Mouse (Mus musculus) liver, embryonic 16.5 days (tissue): Measurements from ENCODE around the gene Unk. TPM values are rescaled to one million over a fixed set of nuclear protein-coding genes. Genes with fewer than 3 reads are reported as not detected.

Experiments
- ATAC-seq: fragments of 200-750 bp; cut with Nextera tagmentation; 2 replicates; pipeline ENCODE4 v1.8.0; 2017; ENCODE audit warnings: low read depth, mild to moderate bottlenecking, moderate number of reproducible peaks, moderate library complexity
- H3K27ac ChIP-seq: fragments of 300-500 bp; sonication (generic); 2 replicates; pipeline ENCODE4 v1.5.1; 2014; ENCODE audit warnings: mild to moderate bottlenecking, low read length
- H3K27me3 ChIP-seq: fragments of 300-500 bp; sonication (generic); 2 replicates; pipeline ENCODE4 v1.6.1; 2014; ENCODE audit warnings: low read depth, low read length, mixed read lengths; ENCODE audit not compliant: control insufficient read depth, insufficient read depth
- H3K36me3 ChIP-seq: fragments of 300-500 bp; sonication (generic); 2 replicates; pipeline ENCODE4 v1.6.1; 2014; ENCODE audit warnings: mild to moderate bottlenecking; ENCODE audit not compliant: control insufficient read depth, insufficient read depth
- H3K4me1 ChIP-seq: fragments of 300-500 bp; sonication (generic); 2 replicates; pipeline ENCODE4 v1.6.1; 2014; ENCODE audit warnings: low read depth, low read length, mixed read lengths; ENCODE audit not compliant: control insufficient read depth
- H3K4me2 ChIP-seq: fragments of 300-500 bp; sonication (generic); 2 replicates; pipeline ENCODE4 v1.6.1; 2014; ENCODE audit warnings: low read depth, low read length, mixed read lengths
- H3K4me3 ChIP-seq: fragments of 300-500 bp; sonication (generic); 2 replicates; pipeline ENCODE4 v1.5.1; 2014; ENCODE audit warnings: low read depth, mild to moderate bottlenecking, low read length
- H3K9ac ChIP-seq: fragments of 300-500 bp; sonication (generic); 2 replicates; pipeline ENCODE4 v1.6.1; 2014; ENCODE audit warnings: low read depth, low read length
- H3K9me3 ChIP-seq: fragments of 300-500 bp; sonication (generic); replicated peaks from 2 replicates; pipeline ENCODE4 v1.6.1; 2016; ENCODE audit warnings: low read length; ENCODE audit not compliant: control insufficient read depth
- WGBS: fragments of 180-500 bp; shearing (Covaris S2); extraction: QIAGEN DNeasy Blood & Tissue Kit; methylation state at CpG from one replicate; pipeline ENCODE4 v1.1.7; 2014; ENCODE audit not compliant: insufficient replicate concordance; 5-methylcytosine and 5-hydroxymethylcytosine counted together
- polyA plus RNA-seq: library from polyadenylated mRNA; unstranded; fragments of >200 nt; fragmentation: Nextera tagmentation; extraction: Ambion mirVana; gene quantifications from 2 replicates; pipeline ENCODE4 v1.2.1, GENCODE M21; 2015

The Unk gene
- polyA plus RNA-seq, 1 experiment from 2014 or later = 10.8 TPM

DNA sequence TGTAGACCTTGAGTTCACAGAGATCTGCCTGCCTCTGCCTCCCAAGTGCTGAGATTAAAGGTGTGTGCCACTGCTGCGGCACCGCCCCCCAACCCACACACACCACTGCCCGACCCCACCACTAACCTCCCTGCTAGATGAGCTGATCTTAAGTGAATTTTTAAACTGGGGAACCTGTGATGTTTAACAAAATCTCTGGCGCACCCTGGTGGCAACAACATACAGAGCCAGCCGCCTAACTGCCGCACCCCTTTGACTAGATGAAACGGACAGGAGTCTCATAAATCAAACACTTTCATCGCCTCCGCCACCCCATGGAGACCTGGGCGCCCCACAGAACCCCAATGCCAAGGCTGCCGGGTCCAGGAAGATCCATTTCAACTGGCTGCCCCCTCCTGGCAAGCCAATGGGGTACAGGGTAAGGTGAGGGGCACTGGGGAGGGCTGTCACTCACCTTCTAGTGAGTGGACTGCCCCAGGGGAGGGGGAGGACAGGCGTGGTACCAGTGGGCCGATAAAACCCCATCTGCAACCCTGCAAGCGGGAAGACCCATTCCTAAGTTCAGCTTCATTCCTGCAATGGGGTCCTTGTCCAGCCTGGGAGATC is 30.5 kb upstream of the Unk start:
- H3K36me3 ChIP-seq = no peaks in the 10 kb centered on the region
- H3K4me2 ChIP-seq = no peak overlapping the region
- no peaks in the 10 kb centered on the region for H3K9me3 ChIP-seq
- 6% methylated on average over 14 of the region's 14 CpGs for WGBS
- H3K4me3 ChIP-seq = no peak overlapping the region
- no peak overlapping the region for H3K9ac ChIP-seq
- H3K27ac ChIP-seq = no peak overlapping the region
- H3K27me3 ChIP-seq = no peaks in the 10 kb centered on the region; the same call in 1 of the 2 replicates
- peaks cover 7% of the 10 kb centered on the region for H3K4me1 ChIP-seq
- ATAC-seq = no peak

DNA sequence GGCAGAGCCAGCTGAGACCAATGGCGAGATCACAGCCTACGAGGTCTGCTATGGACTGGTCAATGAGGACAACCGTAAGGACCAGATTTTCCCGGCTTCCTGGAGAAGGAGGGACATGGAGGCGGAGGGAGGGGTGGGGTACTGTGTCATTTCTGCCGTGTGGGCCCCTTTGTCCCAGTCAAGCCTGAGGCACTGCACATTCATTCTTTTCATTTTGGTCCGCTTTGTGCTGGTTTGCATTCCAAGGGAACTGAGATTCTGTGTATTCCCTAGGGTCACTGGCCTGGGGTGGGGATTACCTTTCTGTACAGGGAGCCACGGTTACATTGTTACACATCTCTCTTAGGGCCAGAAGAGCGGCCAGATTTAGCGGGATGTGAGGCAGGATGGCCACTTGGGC is 29.5 kb upstream of the Unk start:
- H3K4me3 ChIP-seq = no peak overlapping the region
- no peak overlapping the region for H3K27ac ChIP-seq
- peaks cover 16% of the 10 kb centered on the region for H3K4me1 ChIP-seq
- WGBS = 65% methylated on average over 10 of the region's 10 CpGs
- no peak overlapping the region for H3K4me2 ChIP-seq
- no peak overlapping the region for H3K9ac ChIP-seq
- H3K9me3 ChIP-seq = no peaks in the 10 kb centered on the region
- H3K27me3 ChIP-seq = no peaks in the 10 kb centered on the region; the same call in 1 of the 2 replicates
- ATAC-seq = no peak
- no peaks in the 10 kb centered on the region for H3K36me3 ChIP-seq

DNA sequence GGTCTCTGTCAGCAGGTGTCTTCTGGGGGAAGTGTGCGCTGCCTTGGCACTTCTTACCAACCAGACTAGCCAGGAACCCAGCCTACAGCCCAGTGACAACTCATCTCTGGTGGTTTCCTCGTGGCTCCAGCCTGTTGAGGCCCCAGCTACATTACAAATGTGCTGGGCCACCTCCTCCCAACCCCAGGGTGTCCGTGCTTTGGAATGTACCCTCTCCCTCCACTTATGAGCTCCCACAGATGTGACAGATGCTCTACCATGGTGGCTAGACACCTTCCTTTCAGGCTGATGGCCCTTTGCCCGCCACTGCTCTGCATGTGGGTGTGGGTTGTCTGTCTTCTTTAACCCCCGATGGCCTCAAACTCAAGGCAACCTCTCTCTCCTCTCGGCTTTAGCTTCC is 28.4 kb upstream of the Unk start:
- Histone ChIP-seq H3K9ac (no peak overlapping the region), H3K4me3 (no peak overlapping the region), H3K4me2 (no peak overlapping the region), H3K9me3 (no peaks in the 10 kb centered on the region), H3K27me3 (no peaks in the 10 kb centered on the region; the same call in 1 of the 2 replicates), H3K27ac (no peak overlapping the region), H3K36me3 (no peaks in the 10 kb centered on the region), H3K4me1 (peaks cover 24% of the 10 kb centered on the region)
- WGBS = 50% methylated on average over 6 of the region's 6 CpGs
- ATAC-seq = no peak

DNA sequence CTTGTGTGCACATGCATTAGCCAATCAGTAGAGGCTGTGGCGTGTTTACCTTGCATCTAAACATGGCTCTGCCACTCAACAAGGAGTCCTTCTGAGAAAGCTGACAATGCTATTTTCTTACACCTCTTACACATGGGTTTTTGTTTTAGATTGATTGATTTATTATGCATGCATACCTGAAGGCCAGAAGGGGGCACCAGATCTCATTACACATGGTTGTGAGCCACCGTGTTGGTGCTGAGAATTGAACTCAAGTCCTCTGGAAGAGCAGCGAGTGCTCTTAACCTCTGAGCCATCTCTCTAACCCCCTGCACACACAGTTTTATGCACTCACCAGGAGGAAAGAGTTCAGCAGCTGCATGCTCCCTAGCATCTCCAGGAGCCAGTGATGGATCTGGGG is 27.2 kb upstream of the Unk start:
- Histone ChIP-seq H3K4me3 (no peak overlapping the region), H3K36me3 (no peaks in the 10 kb centered on the region), H3K4me1 (peaks cover 24% of the 10 kb centered on the region), H3K4me2 (no peak overlapping the region), H3K27ac (no peak overlapping the region), H3K9me3 (no peaks in the 10 kb centered on the region), H3K9ac (no peak overlapping the region), H3K27me3 (no peaks in the 10 kb centered on the region; the same call in 1 of the 2 replicates)
- ATAC-seq = no peak
- 74% methylated on average over 3 of the region's 3 CpGs for WGBS

DNA sequence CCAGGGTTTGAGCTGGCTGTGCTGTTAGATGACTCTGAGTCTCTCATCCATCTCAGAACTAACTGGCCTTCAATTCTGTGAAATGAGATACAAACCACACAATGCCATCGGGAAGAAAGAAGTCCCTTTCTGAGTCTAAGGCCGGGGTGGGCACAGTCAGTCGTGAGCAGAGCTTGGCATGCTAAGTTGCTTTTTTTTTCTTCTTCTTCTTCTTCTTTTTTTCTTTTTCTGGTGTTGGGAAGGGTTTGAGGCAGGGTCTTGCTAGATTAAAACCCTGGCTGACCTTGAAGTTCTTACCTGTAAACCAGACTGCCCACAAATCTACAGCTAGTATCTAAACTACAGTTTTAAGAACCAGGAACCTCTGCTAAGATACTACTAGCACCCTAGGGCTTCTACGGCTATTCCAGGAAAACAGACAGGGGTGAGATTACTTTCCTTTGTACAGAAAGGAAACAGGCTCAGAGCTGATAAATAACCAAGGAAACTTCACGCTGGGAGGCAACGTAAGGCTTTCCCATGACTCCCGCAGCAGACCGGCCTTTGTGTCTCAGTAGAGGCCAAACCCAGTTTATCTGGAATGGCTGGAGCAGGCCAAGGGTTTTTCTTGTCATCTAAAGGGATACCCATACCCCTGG is 25.8 kb upstream of the Unk start:
- Histone ChIP-seq H3K9me3 (no peaks in the 10 kb centered on the region), H3K4me2 (peak overlapping the region; percentile 63), H3K27ac (0 out of 2 replicates have a peak overlapping the region, but pooled peaks have one; percentile 3), H3K36me3 (0 out of 2 replicates have a peak, but pooled peaks cover 3% of the 10 kb centered on the region), H3K4me3 (peak overlapping the region; percentile 38), H3K27me3 (no peaks in the 10 kb centered on the region; the same call in 1 of the 2 replicates), H3K9ac (peak overlapping the region; percentile 42; the same call in 1 of the 2 replicates), H3K4me1 (peaks cover 24% of the 10 kb centered on the region)
- ATAC-seq = 0 out of 2 replicates have a peak, but pooled peaks have one; percentile 2
- 11% methylated on average over 8 of the region's 8 CpGs for WGBS

DNA sequence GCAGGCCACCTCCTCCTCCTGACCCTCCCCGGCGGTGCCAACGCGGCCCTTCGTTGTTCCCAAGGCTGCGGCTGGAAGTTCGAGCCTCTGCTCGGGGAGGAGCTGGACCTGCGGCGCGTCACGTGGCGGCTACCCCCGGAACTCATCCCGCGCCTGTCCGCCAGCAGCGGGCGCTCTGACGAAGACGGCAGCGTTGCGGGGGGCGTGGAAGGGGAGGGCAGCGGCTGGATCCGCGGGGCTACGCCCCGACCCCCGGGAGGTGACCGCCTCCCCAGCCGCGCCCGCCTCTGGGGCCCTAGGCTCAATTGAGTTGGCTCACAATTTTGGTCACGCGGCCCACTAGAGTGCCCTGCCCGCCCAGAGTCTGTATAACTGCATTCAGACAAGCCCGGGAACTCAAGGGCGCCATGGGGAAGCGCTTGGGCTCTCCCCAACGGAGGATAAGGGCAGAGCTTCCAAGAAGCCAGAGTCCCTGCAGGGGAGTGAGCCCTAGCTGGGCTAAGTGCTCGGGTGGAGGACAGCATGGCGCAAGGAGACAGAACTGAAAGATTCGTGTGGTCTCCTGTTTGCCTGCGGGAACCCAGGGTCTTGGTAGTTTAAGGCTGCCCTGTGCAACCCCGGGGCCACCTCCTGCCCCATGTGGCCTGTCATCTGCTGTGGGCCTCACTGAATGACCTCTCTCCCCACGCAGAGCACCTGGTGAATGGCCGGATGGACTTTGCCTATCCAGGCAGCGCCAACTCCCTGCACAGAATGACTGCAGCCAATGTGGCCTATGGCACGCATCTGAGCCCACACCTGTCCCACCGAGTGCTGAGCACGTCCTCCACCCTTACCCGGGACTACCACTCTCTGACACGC is 25.1 kb upstream of the Unk start:
- peak; percentile 79 for ATAC-seq

DNA sequence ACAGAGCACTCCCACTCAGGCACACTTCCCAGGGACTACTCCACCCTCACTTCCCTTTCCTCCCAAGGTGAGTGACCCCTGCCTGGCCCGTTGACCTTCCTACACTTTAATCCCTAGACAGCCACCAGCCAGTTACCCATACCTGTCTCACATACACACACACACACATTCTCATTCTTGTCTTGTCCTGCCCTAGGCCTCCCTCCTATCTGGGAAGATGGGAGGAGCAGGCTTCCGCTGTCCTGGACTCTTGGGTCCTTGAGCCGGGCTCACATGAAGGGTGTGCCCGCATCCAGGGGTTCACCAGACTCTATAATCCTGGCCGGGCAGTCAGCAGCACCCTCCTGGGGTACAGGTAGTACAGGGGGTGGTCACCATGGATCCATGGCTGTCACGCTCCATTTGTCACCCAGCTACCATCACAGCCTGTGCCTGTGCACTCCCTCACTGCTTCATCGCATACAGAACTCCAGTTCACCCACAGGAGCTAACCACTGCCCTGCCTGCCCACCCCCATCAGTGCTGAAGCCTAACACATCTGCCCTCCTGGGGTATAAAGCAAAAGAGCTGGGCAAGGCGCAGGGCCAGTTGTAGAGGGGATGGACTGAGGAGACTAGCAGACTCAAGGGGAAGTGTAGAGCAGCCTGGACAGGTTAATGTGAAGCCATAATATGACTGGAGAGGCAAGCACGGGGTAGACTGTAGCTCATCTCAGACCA is 24.3 kb upstream of the Unk start:
- no peak for ATAC-seq
- Histone ChIP-seq H3K27me3 (no peaks in the 10 kb centered on the region), H3K4me1 (peaks cover 24% of the 10 kb centered on the region), H3K27ac (peak overlapping the region; percentile 80), H3K4me3 (no peak overlapping the region; the same call in 1 of the 2 replicates), H3K9me3 (no peaks in the 10 kb centered on the region), H3K36me3 (0 out of 2 replicates have a peak, but pooled peaks cover 3% of the 10 kb centered on the region), H3K4me2 (peak overlapping the region; percentile 63), H3K9ac (no peak overlapping the region; the same call in 1 of the 2 replicates)
- WGBS = 62% methylated on average over 9 of the region's 9 CpGs

More for the DNA sequence above, 25.1 kb upstream of the Unk start:
- no peaks in the 10 kb centered on the region for H3K9me3 ChIP-seq
- WGBS = 3% methylated on average over 53 of the region's 54 CpGs
- H3K36me3 ChIP-seq = 0 out of 2 replicates have a peak, but pooled peaks cover 3% of the 10 kb centered on the region
- no peaks in the 10 kb centered on the region; the same call in 1 of the 2 replicates for H3K27me3 ChIP-seq
- peak overlapping the region; percentile 38 for H3K4me3 ChIP-seq
- H3K4me1 ChIP-seq = peaks cover 24% of the 10 kb centered on the region
- peak overlapping the region; percentile 80 for H3K27ac ChIP-seq
- peak overlapping the region; percentile 42 for H3K9ac ChIP-seq
- H3K4me2 ChIP-seq = peak overlapping the region; percentile 63

DNA sequence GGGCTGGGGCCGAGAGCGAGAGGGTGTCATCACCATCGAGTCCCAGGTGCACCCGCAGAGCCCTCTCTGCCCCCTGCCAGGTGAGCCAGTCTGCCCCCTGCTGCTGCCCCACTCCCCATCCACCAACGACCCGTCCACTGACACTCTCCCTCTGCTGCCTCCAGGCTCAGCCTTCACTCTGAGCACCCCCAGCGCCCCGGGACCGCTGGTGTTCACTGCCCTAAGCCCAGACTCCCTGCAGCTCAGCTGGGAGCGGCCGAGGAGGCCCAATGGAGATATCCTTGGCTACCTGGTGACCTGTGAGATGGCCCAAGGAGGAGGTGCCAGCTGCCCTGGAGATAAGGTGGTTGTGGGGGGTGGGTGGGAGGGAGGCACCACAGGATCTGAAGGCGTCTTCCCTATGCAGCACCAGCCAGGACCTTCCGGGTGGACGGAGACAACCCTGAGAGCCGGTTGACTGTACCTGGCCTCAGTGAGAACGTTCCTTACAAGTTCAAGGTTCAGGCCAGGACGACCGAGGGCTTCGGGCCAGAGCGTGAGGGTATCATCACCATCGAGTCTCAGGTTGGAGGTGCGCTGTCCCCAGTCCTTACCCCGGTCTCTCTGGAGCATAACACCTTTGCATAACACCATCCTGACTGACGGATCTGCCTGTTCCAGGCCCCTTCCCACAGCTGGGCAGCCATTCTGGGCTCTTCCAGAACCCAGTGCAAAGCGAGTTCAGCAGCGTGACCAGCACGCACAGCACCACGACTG is 22.8 kb upstream of the Unk start:
- peaks cover 27% of the 10 kb centered on the region for H3K4me1 ChIP-seq

More for the DNA sequence above, 22.8 kb upstream of the Unk start:
- Histone ChIP-seq H3K4me3 (no peak overlapping the region), H3K27me3 (peaks cover under 1% of the 10 kb centered on the region; the same call in 1 of the 2 replicates), H3K4me2 (no peak overlapping the region), H3K27ac (no peak overlapping the region), H3K9ac (no peak overlapping the region), H3K36me3 (0 out of 2 replicates have a peak, but pooled peaks cover 3% of the 10 kb centered on the region), H3K9me3 (no peaks in the 10 kb centered on the region)
- ATAC-seq = no peak
- 80% methylated on average over 28 of the region's 28 CpGs for WGBS
